Mouse (Mus musculus) liver, embryonic 12.5 days (tissue): ENCODE data around the gene Ttc9. TPM values are rescaled to one million over a fixed set of nuclear protein-coding genes. Genes with fewer than 3 reads are reported as not detected.

Experiments
- ATAC-seq: fragments of 200-750 bp; cut with Nextera tagmentation; 2 replicates; pipeline ENCODE4 v1.8.0; 2017; ENCODE audit warnings: moderate number of reproducible peaks, mild to moderate bottlenecking, moderate library complexity
- H3K27ac ChIP-seq: fragments of 300-500 bp; sonication (generic); 2 replicates; pipeline ENCODE4 v1.5.1; 2016; ENCODE audit warnings: mild to moderate bottlenecking
- H3K27me3 ChIP-seq: fragments of 300-500 bp; sonication (generic); replicated peaks from 2 replicates; pipeline ENCODE4 v1.6.1; 2016; ENCODE audit warnings: mild to moderate bottlenecking, moderate library complexity
- H3K36me3 ChIP-seq: fragments of 300-500 bp; sonication (generic); 2 replicates; pipeline ENCODE4 v1.6.1; 2016; ENCODE audit warnings: mild to moderate bottlenecking, moderate library complexity
- H3K4me1 ChIP-seq: fragments of 300-500 bp; sonication (generic); 2 replicates; pipeline ENCODE4 v1.6.1; 2016
- H3K4me2 ChIP-seq: fragments of 300-500 bp; sonication (generic); 2 replicates; pipeline ENCODE4 v1.6.1; 2016; ENCODE audit warnings: mild to moderate bottlenecking, moderate library complexity
- H3K4me3 ChIP-seq: fragments of 300-500 bp; sonication (generic); 2 replicates; pipeline ENCODE4 v1.5.1; 2016; ENCODE audit warnings: mild to moderate bottlenecking, moderate library complexity
- H3K9ac ChIP-seq: fragments of 300-500 bp; sonication (generic); 2 replicates; pipeline ENCODE4 v1.6.1; 2016; ENCODE audit warnings: mild to moderate bottlenecking, moderate library complexity
- H3K9me3 ChIP-seq: fragments of 300-500 bp; sonication (generic); replicated peaks from 2 replicates; pipeline ENCODE4 v1.6.1; 2016; ENCODE audit warnings: mild to moderate bottlenecking, moderate library complexity
- WGBS: fragments of 180-500 bp; shearing (Covaris S2); methylation state at CpG from one replicate; pipeline ENCODE4 v1.1.7; 2016; ENCODE audit not compliant: insufficient replicate concordance; 5-methylcytosine and 5-hydroxymethylcytosine counted together
- polyA plus RNA-seq: library from polyadenylated mRNA; unstranded; fragments of >200 nt; fragmentation: Nextera tagmentation; extraction: Ambion mirVana; gene quantifications from 2 replicates; pipeline ENCODE4 v1.2.1, GENCODE M21; 2016

Gene Ttc9
- polyA plus RNA-seq = 0.12 and 0.33 TPM in 2 replicates

DNA sequence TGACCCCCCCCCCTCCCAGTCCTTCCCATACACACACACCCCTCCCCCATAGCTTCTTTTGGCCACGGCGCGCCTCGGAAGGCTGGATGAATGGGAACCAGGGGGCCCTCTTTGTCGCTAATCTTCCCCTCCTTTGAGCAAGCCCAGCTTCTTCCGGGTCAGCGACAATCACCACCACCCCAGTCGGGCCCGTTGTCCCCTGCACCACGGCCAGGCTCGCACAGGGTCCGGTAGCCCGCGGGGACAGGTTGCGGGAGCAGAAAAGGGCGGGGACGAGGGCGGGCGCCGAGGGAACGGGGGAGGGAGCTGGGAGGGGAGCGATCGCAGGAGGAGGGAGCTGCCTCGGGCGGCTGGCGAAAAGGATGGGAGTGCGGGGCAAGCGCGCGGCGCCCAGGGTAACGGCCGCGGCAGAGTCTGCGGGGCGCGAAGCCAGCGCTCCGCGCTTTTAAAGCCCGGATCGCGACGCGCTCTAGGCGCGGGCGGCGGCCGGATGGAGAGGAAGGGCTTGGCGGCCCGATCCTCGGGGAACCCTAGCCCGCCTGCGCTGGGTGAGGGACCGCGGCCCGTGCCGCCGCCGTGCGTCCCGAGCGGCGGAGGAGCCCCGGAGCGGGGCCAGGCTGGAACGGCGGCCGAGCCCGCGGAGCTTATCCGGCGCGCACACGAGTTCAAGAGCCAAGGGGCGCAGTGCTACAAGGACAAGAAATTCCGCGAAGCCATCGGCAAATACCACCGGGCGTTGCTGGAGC is at the start of gene Ttc9:
TSS of gene Ttc9 (plus strand) at position 335 of the 746 bp plus-strand sequence.
- Histone ChIP-seq H3K4me3 (peak within 1 kb of the TSS; percentile 48), H3K4me2 (peak within 1 kb of the TSS; percentile 72), H3K4me1 (0 out of 2 replicates have a peak, but pooled peaks cover 8% of the 10 kb centered on the region), H3K27me3 (peaks cover 78% of the 10 kb centered on the region), H3K9me3 (no peaks in the 10 kb centered on the region), H3K27ac (no peak within 1 kb of the TSS), H3K9ac (no peak within 1 kb of the TSS), H3K36me3 (no peaks in the 10 kb centered on the region)
- WGBS = 1% methylated on average over 81 of the region's 82 CpGs
- no peak for ATAC-seq

DNA sequence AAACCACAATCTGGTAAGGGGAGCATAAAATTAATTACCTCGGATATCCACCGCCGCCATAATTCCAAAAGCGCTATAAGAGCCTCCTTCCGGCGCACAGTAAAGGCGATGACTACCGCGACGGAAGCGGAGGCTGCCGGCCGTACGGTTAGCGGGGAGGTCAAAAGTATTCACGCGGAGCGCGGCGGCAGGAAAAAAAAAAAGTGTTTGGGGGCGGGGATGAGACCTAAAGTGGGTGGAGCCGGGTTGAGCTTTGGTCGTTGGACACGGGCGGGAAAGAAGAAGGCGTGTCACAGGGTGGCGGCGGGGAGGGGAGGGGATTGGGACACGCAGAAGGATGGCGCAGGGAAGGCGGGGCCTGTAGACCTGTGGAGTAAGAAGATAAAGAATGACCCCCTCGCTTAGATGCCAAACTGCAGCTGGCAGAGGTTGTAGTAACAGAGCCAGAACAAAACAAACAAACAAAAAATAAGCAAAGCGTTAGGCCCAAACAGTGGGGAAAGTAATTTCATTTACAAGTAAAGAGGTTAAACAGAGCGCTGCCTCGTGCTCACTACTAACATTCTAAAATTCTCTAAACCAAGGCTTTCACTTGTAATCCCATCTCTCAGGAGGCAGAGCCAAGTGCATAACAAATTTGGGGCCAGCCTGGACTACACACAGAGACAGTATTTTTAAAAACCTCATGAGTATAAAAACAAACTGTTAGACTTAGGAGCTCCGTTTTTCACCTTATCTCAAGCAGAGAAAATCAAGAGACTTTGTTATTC is 36.0 kb upstream of the Ttc9 start, which contains the start of gene Med6:
TSS of gene Med6 (minus strand) at position 107 of the 770 bp plus-strand sequence.
- H3K9me3 ChIP-seq = no peaks in the 10 kb centered on the region
- peak within 1 kb of the TSS; percentile 87 for H3K4me3 ChIP-seq
- H3K27ac ChIP-seq = peak within 1 kb of the TSS; percentile 90
- H3K9ac ChIP-seq = peak within 1 kb of the TSS; percentile 80
- H3K36me3 ChIP-seq = peaks cover 13% of the 10 kb centered on the region
- WGBS = 2% methylated on average over 36 of the region's 36 CpGs
- peak; percentile 98 for ATAC-seq
- peaks cover 31% of the 10 kb centered on the region for H3K4me1 ChIP-seq
- H3K27me3 ChIP-seq = peaks cover 10% of the 10 kb centered on the region; the same call in 1 of the 2 replicates
- peak within 1 kb of the TSS; percentile 76 for H3K4me2 ChIP-seq

- Histone ChIP-seq H3K9ac (peak overlapping the region; percentile 22; the same call in 1 of the 2 replicates), H3K27ac (peak overlapping the region; percentile 88), H3K4me2 (peak overlapping the region; percentile 48), H3K4me1 (peaks cover 31% of the 10 kb centered on the region), H3K4me3 (no peak overlapping the region), H3K9me3 (no peaks in the 10 kb centered on the region), H3K36me3 (no peaks in the 10 kb centered on the region), H3K27me3 (peaks cover 20% of the 10 kb centered on the region)
- 28% methylated on average over 8 of the region's 8 CpGs for WGBS
- peak; percentile 60 for ATAC-seq
Observed at GRCm38 (mm10) chr12:81596547-81597262, 34.3 kb upstream of the Ttc9 start.

DNA sequence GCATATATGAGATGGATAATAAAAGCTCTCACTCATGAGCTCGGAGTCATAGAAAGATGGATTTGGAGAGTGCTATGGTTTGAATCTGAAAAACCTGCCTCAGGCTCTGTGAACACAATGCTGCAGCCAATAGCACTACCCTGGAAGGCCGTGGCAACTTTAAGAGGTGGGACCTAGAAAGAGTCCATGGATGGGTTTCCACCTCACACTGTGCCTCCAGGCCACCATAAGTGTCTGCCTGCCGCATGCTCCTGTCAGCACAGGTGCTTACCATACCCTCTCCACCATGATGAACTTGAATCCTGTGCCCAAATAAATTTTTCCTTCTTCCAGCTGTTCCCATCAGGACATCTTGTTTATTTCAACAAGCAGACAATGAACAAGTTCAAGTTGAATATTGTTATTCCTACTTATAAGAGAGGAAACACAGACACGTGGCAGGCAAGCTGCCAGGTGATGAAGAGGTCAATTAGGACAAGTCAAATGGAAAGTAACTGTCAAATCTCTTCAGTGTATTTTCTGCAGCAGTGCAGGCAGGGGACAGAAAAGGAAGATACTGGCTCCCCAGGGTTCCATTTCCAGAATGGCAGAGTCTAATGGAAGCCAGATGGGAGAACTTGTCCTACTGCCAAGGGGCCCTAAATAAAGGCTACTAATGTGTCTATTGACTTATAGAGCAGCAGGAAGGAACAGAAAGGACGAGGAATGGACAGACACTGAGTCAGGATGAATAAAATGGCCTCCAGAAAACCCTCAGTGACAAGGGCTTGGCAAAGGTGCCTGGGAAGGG is 25.9 kb upstream of the Ttc9 start:
- WGBS = 47% methylated on average over 5 of the region's 5 CpGs
- no peak overlapping the region for H3K27ac ChIP-seq
- no peaks in the 10 kb centered on the region for H3K36me3 ChIP-seq

DNA sequence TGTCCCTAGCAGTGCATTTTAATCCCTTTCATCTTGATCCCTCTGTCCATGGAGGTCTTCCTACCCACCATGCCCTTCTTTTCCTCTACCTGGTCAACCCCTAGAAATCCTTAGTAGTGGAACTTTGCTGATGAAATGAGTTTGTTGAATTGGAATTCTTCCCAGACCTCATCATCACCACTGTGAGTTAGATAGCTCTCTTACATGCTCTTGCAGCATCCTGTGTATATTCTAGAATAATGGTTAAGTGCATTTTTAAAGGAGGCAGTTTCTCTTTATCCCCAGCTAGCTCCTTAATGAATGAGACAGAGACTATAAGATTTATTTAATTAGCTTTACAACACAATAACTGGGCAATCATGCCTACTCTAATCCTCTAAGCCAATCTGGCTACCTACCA is 21.6 kb upstream of the Ttc9 start:
- Histone ChIP-seq H3K36me3 (no peaks in the 10 kb centered on the region), H3K9me3 (no peaks in the 10 kb centered on the region), H3K9ac (no peak overlapping the region), H3K4me1 (no peaks in the 10 kb centered on the region), H3K27me3 (peaks cover 13% of the 10 kb centered on the region; the same call in 1 of the 2 replicates), H3K4me2 (no peak overlapping the region), H3K4me3 (no peak overlapping the region), H3K27ac (no peak overlapping the region)
- ATAC-seq = no peak

More for the DNA sequence above, 25.9 kb upstream of the Ttc9 start:
- Histone ChIP-seq H3K4me3 (no peak overlapping the region), H3K4me2 (no peak overlapping the region), H3K27me3 (peaks cover 18% of the 10 kb centered on the region), H3K4me1 (no peaks in the 10 kb centered on the region), H3K9me3 (no peaks in the 10 kb centered on the region), H3K9ac (no peak overlapping the region)
- no peak for ATAC-seq

DNA sequence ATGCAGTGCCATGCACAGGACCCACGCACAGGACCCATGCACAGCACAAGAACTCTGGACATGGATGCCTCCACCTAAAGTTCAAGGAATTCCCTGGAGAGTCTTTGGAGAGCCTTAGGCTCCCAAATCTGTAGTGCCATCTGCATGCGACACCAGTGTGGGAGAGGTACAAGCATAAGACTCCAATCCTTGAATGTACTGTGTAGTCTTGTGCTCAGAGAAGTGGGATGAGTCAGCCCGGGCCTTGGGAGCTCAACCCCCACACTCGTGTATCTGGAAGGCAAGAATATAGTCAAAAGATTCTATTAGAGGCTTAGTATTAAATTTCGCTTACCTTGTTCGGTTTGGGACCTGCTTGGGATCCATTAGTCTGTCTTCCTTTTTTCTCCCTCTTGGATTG is 15.2 kb upstream of the Ttc9 start:
- no peaks in the 10 kb centered on the region for H3K4me1 ChIP-seq
- no peak overlapping the region for H3K4me3 ChIP-seq
- no peaks in the 10 kb centered on the region for H3K9me3 ChIP-seq
- H3K36me3 ChIP-seq = no peaks in the 10 kb centered on the region
- peaks cover 13% of the 10 kb centered on the region; the same call in 1 of the 2 replicates for H3K27me3 ChIP-seq
- ATAC-seq = no peak
- H3K27ac ChIP-seq = no peak overlapping the region
- H3K9ac ChIP-seq = no peak overlapping the region
- WGBS = 55% methylated on average over 6 of the region's 6 CpGs
- no peak overlapping the region for H3K4me2 ChIP-seq

DNA sequence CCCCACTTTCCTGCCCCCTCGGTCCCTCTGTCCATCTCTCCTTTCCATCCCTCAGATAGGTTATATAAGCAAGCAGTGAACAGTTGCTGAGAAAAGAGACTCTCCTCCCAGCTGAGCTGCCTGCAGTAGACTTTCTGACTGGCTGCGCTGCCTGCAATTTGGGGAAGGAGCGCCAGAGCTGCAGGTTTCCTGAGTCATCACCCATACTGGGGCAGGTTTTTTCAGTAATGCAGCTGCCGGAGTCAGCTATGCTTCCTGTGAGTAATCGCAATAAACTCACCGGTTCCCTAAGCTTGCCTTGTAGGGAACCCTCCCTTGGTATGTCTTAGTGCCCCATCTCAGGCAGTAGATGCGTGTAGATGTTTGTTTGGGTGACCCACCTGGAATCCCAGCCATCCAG is 14.1 kb upstream of the Ttc9 start:
- WGBS = 52% methylated on average over 7 of the region's 7 CpGs
- no peak for ATAC-seq
- Histone ChIP-seq H3K36me3 (no peaks in the 10 kb centered on the region), H3K27ac (no peak overlapping the region), H3K9ac (no peak overlapping the region), H3K4me2 (no peak overlapping the region), H3K9me3 (no peaks in the 10 kb centered on the region), H3K27me3 (peaks cover 13% of the 10 kb centered on the region; the same call in 1 of the 2 replicates), H3K4me3 (no peak overlapping the region), H3K4me1 (no peaks in the 10 kb centered on the region)

- no peak for ATAC-seq
Observed at GRCm38 (mm10) chr12:81619302-81619701, 11.7 kb upstream of the Ttc9 start.

DNA sequence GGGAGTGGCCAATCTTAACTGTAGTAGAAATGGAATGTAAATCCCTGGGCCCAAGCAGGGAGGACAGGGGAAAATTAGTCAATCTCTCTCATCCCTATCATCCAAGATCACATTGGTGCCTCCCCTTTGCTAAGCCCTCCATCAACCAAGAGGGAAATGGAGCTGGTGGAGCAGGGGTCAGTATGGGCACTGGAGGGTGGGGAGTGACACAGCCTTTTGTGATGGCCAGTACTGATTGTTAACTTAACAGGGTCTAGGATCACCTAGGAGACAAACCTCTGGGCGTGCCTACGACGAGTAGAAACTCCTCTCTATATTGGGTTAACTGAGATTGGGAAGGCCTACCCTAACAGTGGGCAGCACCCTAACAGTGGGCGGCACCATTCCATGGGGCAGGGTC is 7.7 kb upstream of the Ttc9 start:
- Histone ChIP-seq H3K27ac (no peak overlapping the region), H3K9ac (no peak overlapping the region), H3K4me2 (no peak overlapping the region), H3K27me3 (peaks cover 43% of the 10 kb centered on the region), H3K9me3 (no peaks in the 10 kb centered on the region), H3K36me3 (no peaks in the 10 kb centered on the region), H3K4me1 (no peaks in the 10 kb centered on the region), H3K4me3 (no peak overlapping the region)
- no peak for ATAC-seq
- WGBS = 47% methylated on average over 4 of the region's 4 CpGs

More at GRCm38 (mm10) chr12:81619302-81619701, 11.7 kb upstream of the Ttc9 start:
- no peak overlapping the region for H3K27ac ChIP-seq
- H3K27me3 ChIP-seq = peaks cover 21% of the 10 kb centered on the region
- 8% methylated on average over 5 of the region's 5 CpGs for whole genome bisulfite sequencing
- H3K4me2 ChIP-seq = no peak overlapping the region
- no peaks in the 10 kb centered on the region for H3K9me3 ChIP-seq
- no peak overlapping the region for H3K9ac ChIP-seq
- no peaks in the 10 kb centered on the region for H3K36me3 ChIP-seq
- H3K4me1 ChIP-seq = no peaks in the 10 kb centered on the region
- no peak overlapping the region for H3K4me3 ChIP-seq

DNA sequence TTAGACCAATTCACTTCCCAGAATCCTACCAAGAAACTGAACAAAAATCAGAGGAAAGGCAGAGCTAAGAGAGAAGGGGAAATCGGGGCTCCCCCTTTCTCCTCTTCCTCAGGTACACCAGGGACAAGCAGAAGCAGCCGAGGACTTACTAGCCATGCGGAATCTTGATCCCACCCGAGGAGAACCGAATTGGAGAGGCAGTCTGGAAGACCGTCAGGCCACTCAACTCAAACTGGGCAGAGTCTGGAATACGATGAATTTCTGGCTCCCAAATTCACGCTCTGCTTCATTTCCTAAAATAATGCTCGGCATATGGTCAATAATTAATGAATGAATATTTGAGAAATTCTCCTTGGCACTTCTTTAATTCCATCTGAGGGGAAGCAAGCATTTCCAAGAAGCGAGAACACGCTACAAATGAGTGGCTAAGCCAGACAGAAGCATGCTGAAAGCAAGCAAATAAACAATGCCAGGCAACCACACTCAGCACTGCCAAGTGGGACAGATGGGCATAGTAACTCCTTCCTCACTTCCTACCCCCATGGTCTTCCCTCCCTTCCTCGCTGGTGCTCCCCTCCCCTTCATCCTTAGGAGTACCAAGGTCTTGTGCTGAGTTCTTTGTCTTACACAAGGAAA is 4.7 kb upstream of the Ttc9 start:
- no peak for ATAC-seq
- H3K4me2 ChIP-seq = no peak overlapping the region
- WGBS = 56% methylated on average over 12 of the region's 12 CpGs

DNA sequence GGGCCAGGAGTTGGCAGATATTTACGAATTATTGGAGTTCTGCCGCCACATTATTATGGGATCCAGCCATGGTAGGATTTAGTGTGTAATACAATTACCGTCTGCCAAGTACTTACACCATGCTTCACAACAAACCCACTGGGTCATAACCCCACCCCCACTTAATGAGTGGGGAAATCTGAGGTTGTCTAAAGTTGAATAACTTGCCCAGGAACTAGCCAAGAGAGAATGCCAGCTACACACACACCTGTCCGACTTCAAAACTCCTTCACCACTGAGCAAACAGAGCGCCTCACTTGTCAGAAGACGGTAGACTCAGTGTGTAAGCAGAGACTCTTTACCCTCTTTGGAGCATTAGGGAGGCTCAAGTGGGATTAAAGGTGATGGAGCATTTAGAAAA is 3.6 kb upstream of the Ttc9 start:
- Histone ChIP-seq H3K27me3 (peaks cover 84% of the 10 kb centered on the region), H3K4me1 (0 out of 2 replicates have a peak, but pooled peaks cover 8% of the 10 kb centered on the region), H3K36me3 (no peaks in the 10 kb centered on the region), H3K27ac (no peak overlapping the region), H3K4me2 (no peak overlapping the region), H3K4me3 (no peak overlapping the region), H3K9me3 (no peaks in the 10 kb centered on the region), H3K9ac (no peak overlapping the region)
- WGBS = 79% methylated on average over 6 of the region's 6 CpGs
- ATAC-seq = no peak

More for the DNA sequence above, 4.7 kb upstream of the Ttc9 start:
- H3K27me3 ChIP-seq = peaks cover 73% of the 10 kb centered on the region
- no peak overlapping the region for H3K27ac ChIP-seq
- H3K9ac ChIP-seq = no peak overlapping the region
- no peaks in the 10 kb centered on the region for H3K9me3 ChIP-seq
- 0 out of 2 replicates have a peak, but pooled peaks cover 2% of the 10 kb centered on the region for H3K4me1 ChIP-seq
- H3K36me3 ChIP-seq = no peaks in the 10 kb centered on the region
- H3K4me3 ChIP-seq = no peak overlapping the region
